Mouse (Mus musculus) myocyte (in vitro differentiated cells): ENCODE data around the gene Tcap. TPM values are rescaled to one million over a fixed set of nuclear protein-coding genes. Genes with fewer than 3 reads are reported as not detected.
A peak's percentile ranks its signal among the peaks of the same experiment; 100 is the strongest.

Experiments
- H3K27me3 ChIP-seq: one replicate; pipeline ENCODE4 v1.6.1; 2011; ENCODE audit not compliant: control insufficient read depth, insufficient read depth, insufficient read length
- H3K36me3 ChIP-seq: one replicate; pipeline ENCODE4 v1.6.1; 2011; ENCODE audit not compliant: control insufficient read depth, insufficient read depth
- H3K4me2 ChIP-seq: one replicate; pipeline ENCODE4 v1.6.1; 2011; ENCODE audit warnings: low read depth, control low read depth
- H3K4me3 ChIP-seq: one replicate; pipeline ENCODE4 v1.5.1; 2011; ENCODE audit warnings: mild to moderate bottlenecking, control low read depth, moderate library complexity
- H3K79me2 ChIP-seq: one replicate; pipeline ENCODE4 v1.6.1; 2011; ENCODE audit not compliant: control insufficient read depth, insufficient read depth
- H3ac ChIP-seq: one replicate; pipeline ENCODE4 v1.6.1; 2011; ENCODE audit not compliant: control insufficient read depth, insufficient read length
- CEBPB ChIP-seq: IDR thresholded peaks from 2 replicates; pipeline ENCODE4 v1.6.1; 2011; ENCODE audit warnings: mild to moderate bottlenecking, moderate library complexity; ENCODE audit not compliant: poor library complexity, insufficient read depth, severe bottlenecking
- E2F4 ChIP-seq: IDR thresholded peaks from one replicate; pipeline ENCODE4 v1.6.1; 2011; ENCODE audit warnings: mild to moderate bottlenecking, control low read depth, moderate library complexity; ENCODE audit not compliant: insufficient read depth
- MAX ChIP-seq: IDR thresholded peaks from one replicate; pipeline ENCODE4 v1.6.1; 2011; ENCODE audit warnings: low read depth, mild to moderate bottlenecking, control low read depth
- MYOD1 ChIP-seq, 3 experiments: IDR thresholded peaks; one replicate each; pipeline ENCODE4 v1.6.1; 2011; ENCODE audit warnings: control low read depth in 2 of 3, low read depth in 2 of 3, mild to moderate bottlenecking in 2 of 3, moderate library complexity in 1 of 3; ENCODE audit not compliant: insufficient read length in 2 of 3, control insufficient read depth in 1 of 3
- MYOG ChIP-seq, 3 experiments: IDR thresholded peaks; one replicate each; pipeline ENCODE4 v1.6.1; 2011; ENCODE audit warnings: control low read depth in 2 of 3, low read depth in 2 of 3, mild to moderate bottlenecking in 2 of 3; ENCODE audit not compliant: insufficient read length in 2 of 3, control insufficient read depth in 1 of 3, insufficient read depth in 1 of 3
- POLR2A ChIP-seq: IDR thresholded peaks from one replicate; pipeline ENCODE4 v1.6.1; 2011; ENCODE audit warnings: low read depth, mild to moderate bottlenecking, control low read depth, moderate library complexity; ENCODE audit not compliant: insufficient read length
- POLR2AphosphoS2 ChIP-seq: IDR thresholded peaks from one replicate; pipeline ENCODE4 v1.6.1; 2011; ENCODE audit warnings: low read depth, control low read depth; ENCODE audit not compliant: insufficient read length
- REST ChIP-seq: IDR thresholded peaks from one replicate; pipeline ENCODE4 v1.6.1; 2011; ENCODE audit warnings: mild to moderate bottlenecking, control low read depth, moderate library complexity; ENCODE audit not compliant: insufficient read depth, insufficient read length
- SRF ChIP-seq: IDR thresholded peaks from one replicate; pipeline ENCODE4 v1.6.1; 2011; ENCODE audit warnings: low read depth; ENCODE audit not compliant: control insufficient read depth, insufficient read length
- TCF12 ChIP-seq: IDR thresholded peaks from one replicate; pipeline ENCODE4 v1.6.1; 2011; ENCODE audit warnings: mild to moderate bottlenecking, control low read depth; ENCODE audit not compliant: poor library complexity, insufficient read depth, severe bottlenecking
- TCF3 ChIP-seq: IDR thresholded peaks from one replicate; pipeline ENCODE4 v1.6.1; 2011; ENCODE audit warnings: low read depth, control low read depth; ENCODE audit not compliant: insufficient read length
- USF1 ChIP-seq: IDR thresholded peaks from one replicate; pipeline ENCODE4 v1.6.1; 2011; ENCODE audit warnings: low read depth, mild to moderate bottlenecking, control low read depth, moderate library complexity
- polyA plus RNA-seq: library from polyadenylated mRNA; unstranded; fragments of >200 nt; fragmentation: generic; extraction: Trizol; gene quantifications from one replicate; pipeline ENCODE4 v1.2.1, GENCODE M21; 2012; ENCODE audit warnings: missing spikeins

Tcap gene
- polyA plus RNA-seq, 1 experiment: 131 TPM

DNA sequence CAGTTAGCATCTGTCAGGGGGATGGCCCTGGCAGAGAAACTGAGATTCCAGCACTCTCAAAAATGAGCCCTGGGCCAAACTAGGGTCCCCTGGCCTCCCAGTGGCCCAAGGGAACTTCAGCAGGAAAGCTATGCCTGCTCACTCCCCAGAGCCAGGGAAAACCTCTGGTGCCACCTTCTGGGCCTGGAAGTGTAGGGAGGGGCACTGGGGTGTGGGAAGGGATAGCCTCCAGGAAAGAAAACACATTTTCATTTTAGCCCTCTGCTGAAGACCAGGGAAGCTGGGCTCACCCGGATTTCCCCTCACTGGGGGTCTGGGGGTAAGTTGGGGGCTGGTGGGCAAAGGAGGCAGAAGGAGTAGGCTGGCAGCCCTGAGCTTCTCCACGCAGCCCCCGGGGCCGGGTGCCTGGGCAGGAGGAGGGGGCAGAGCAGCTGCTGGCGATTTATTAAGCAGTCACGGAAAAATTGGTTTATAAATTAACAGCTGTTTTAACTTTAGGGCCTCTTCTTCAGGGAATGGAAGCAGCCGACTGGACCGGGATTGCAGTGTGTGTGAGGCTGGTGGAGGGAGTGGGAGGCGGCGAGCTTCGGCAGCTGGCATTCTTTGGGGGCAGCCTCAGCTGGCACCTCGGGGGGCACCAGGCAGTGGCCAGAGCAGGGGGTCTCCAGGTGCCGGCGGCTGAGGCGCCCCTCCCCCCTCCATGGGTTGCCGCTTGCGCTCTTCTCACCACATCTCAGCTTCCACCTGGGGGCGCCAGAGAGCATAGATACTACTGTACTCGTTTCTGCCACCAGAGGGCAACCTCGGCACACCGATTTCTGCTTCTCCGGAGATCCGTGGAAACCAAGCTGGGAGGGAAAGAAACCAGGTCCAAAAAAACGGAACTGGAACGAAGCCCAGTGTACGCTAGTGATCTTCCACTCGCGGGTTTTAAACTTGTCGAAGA is 41.3 kb upstream of the Tcap start:
- Histone ChIP-seq H3K4me2 (peak overlapping the region; percentile 70), H3K4me3 (no peak overlapping the region), H3K27me3 (peaks cover 33% of the 10 kb centered on the region), H3K79me2 (no peaks in the 10 kb centered on the region), H3K36me3 (no peaks in the 10 kb centered on the region), H3ac (no peak overlapping the region)
- TF ChIP-seq POLR2AphosphoS2 (no peak), MAX (no peak), MYOG (IDR thresholded peaks at IDR 0.05; ENCODE audit: control insufficient read depth in 1 of 3, insufficient read depth in 1 of 3, insufficient read length in 2 of 3, low read depth in 2 of 3) (no peak), SRF (no peak), USF1 (no peak), TCF3 (no peak), MYOD1 (IDR thresholded peaks at IDR 0.05; ENCODE audit: control insufficient read depth in 1 of 3, insufficient read length in 2 of 3, low read depth in 2 of 3) (no peak), CEBPB (no peak), E2F4 (no peak), REST (no peak), POLR2A (no peak), TCF12 (no peak)

GRCm38 (mm10) chr11:98345253-98345652 is 38.4 kb upstream of the Tcap start:
- no peak for TF ChIP-seq SRF
- peak in 1 of 3 experiments; percentile 41 for TF ChIP-seq MYOD1 (IDR thresholded peaks at IDR 0.05; ENCODE audit: control insufficient read depth in 1 of 3, insufficient read length in 2 of 3, low read depth in 2 of 3)
- H3K79me2 ChIP-seq: no peaks in the 10 kb centered on the region
- H3K4me2 ChIP-seq: no peak overlapping the region
- H3ac ChIP-seq: no peak overlapping the region
- H3K27me3 ChIP-seq: peaks cover 43% of the 10 kb centered on the region
- H3K4me3 ChIP-seq: no peak overlapping the region
- H3K36me3 ChIP-seq: no peaks in the 10 kb centered on the region

- Histone ChIP-seq H3K4me2 (no peak overlapping the region), H3K27me3 (peaks cover 48% of the 10 kb centered on the region), H3K36me3 (no peaks in the 10 kb centered on the region), H3K4me3 (no peak overlapping the region), H3K79me2 (no peaks in the 10 kb centered on the region), H3ac (no peak overlapping the region)
- TF ChIP-seq USF1 (no peak), SRF (no peak), TCF12 (no peak), POLR2A (no peak), MYOD1 (IDR thresholded peaks at IDR 0.05; ENCODE audit: control insufficient read depth in 1 of 3, insufficient read length in 2 of 3, low read depth in 2 of 3) (no peak), TCF3 (no peak), POLR2AphosphoS2 (no peak), MYOG (IDR thresholded peaks at IDR 0.05; ENCODE audit: control insufficient read depth in 1 of 3, insufficient read depth in 1 of 3, insufficient read length in 2 of 3, low read depth in 2 of 3) (no peak), REST (no peak), E2F4 (no peak), MAX (no peak), CEBPB (no peak)
These were observed 37.4 kb upstream of the Tcap start for GRCm38 (mm10) chr11:98346168-98346567.

GRCm38 (mm10) chr11:98347385-98348082 is 36.1 kb upstream of the Tcap start:
- H3ac ChIP-seq: no peak overlapping the region
- no peaks in the 10 kb centered on the region for H3K36me3 ChIP-seq
- no peaks in the 10 kb centered on the region for H3K79me2 ChIP-seq
- TF ChIP-seq REST (no peak), CEBPB (no peak), TCF3 (no peak), POLR2A (no peak), E2F4 (no peak), USF1 (no peak), SRF (no peak), MAX (no peak), POLR2AphosphoS2 (no peak), MYOD1 (IDR thresholded peaks at IDR 0.05; ENCODE audit: control insufficient read depth in 1 of 3, insufficient read length in 2 of 3, low read depth in 2 of 3) (no peak), MYOG (IDR thresholded peaks at IDR 0.05; ENCODE audit: control insufficient read depth in 1 of 3, insufficient read depth in 1 of 3, insufficient read length in 2 of 3, low read depth in 2 of 3) (no peak), TCF12 (no peak)
- no peak overlapping the region for H3K4me2 ChIP-seq
- peaks cover 62% of the 10 kb centered on the region for H3K27me3 ChIP-seq
- H3K4me3 ChIP-seq: no peak overlapping the region
